8 mouse cellular contexts compared by ENCODE assay signal in genomic region chr19:47089718-47090525, GRCm38 (mm10). TPM values are rescaled to one million over a fixed set of nuclear protein-coding genes. Genes with fewer than 3 reads are reported as not detected.
DNase-seq lines count a peak whose midpoint lies in the region; ATAC-seq lines count a peak whose summit lies in the region.

No protein-coding gene starts in this region.

- H3K27ac ChIP-seq in embryonic facial prominence, embryonic 14.5 days (replicated peaks; ENCODE audit: low read depth, low read length) = peak overlapping the region; percentile 88
- peak overlapping the region; percentile 83 for H3K27ac ChIP-seq in intestine, embryonic 15.5 days

- H3K9me3 ChIP-seq in embryonic facial prominence, embryonic 14.5 days (ENCODE audit: control insufficient read depth, low read length) = no peaks in the 10 kb centered on the region
- no peaks in the 10 kb centered on the region for H3K9me3 ChIP-seq in intestine, embryonic 15.5 days

- peak overlapping the region; percentile 93 for H3K4me2 ChIP-seq in embryonic facial prominence, embryonic 14.5 days (ENCODE audit: low read depth, low read length)
- peak overlapping the region; percentile 67 for H3K4me2 ChIP-seq in intestine, embryonic 15.5 days (replicated peaks)

- H3K27me3 ChIP-seq in embryonic facial prominence, embryonic 14.5 days (replicated peaks; ENCODE audit: control insufficient read depth, insufficient read depth, low read length) = no peaks in the 10 kb centered on the region
- H3K27me3 ChIP-seq in intestine, embryonic 15.5 days (replicated peaks) = no peaks in the 10 kb centered on the region

- H3K9ac ChIP-seq in embryonic facial prominence, embryonic 14.5 days (ENCODE audit: low read depth, low read length) = peak overlapping the region; percentile 98
- peak overlapping the region; percentile 98 for H3K9ac ChIP-seq in intestine, embryonic 15.5 days

- peak overlapping the region; percentile 90 for H3K4me3 ChIP-seq in embryonic facial prominence, embryonic 14.5 days (ENCODE audit: low read depth, low read length)
- H3K4me3 ChIP-seq in intestine, embryonic 15.5 days (replicated peaks) = peak overlapping the region; percentile 89

- peak; percentile 20 for DNase-seq in embryo, embryonic 10 days (ENCODE audit: low spot score)
- DNase-seq in embryo, embryonic 9.5 days (ENCODE audit: extremely low spot score) = no peak
- DNase-seq in spleen, adult 12 weeks (ENCODE audit: low spot score) = peak; percentile 7
- DNase-seq in spleen, adult 18-20 months = no peak
- no peak for DNase-seq in embryonic facial prominence, embryonic 14.5 days (ENCODE audit: low spot score)
- no peak for DNase-seq in retina, postnatal 1 day

- H3K36me3 ChIP-seq in embryonic facial prominence, embryonic 14.5 days (ENCODE audit: control insufficient read depth, insufficient read depth, low read length) = peaks cover 40% of the 10 kb centered on the region
- H3K36me3 ChIP-seq in intestine, embryonic 15.5 days = peaks cover 3% of the 10 kb centered on the region

- peaks cover 12% of the 10 kb centered on the region for H3K4me1 ChIP-seq in embryonic facial prominence, embryonic 14.5 days (ENCODE audit: control insufficient read depth, insufficient read depth, low read length)
- H3K4me1 ChIP-seq in intestine, embryonic 15.5 days (replicated peaks) = peaks cover 11% of the 10 kb centered on the region; the same call in 1 of the 2 replicates

- peak; percentile 71 for ATAC-seq in embryonic facial prominence, embryonic 14.5 days (ENCODE audit: low read depth)
- peak; percentile 81 for ATAC-seq in intestine, embryonic 15.5 days
- ATAC-seq in megakaryocyte, adult 5-6 weeks (ENCODE audit: poor library complexity, severe bottlenecking) = peak; percentile 54

- WGBS in embryonic facial prominence, embryonic 14.5 days = 2% methylated on average over 35 of the region's 36 CpGs
- WGBS in intestine, embryonic 15.5 days = under 1% methylated on average over 36 of the region's 36 CpGs

RNA-seq across cellular contexts. Expression of gene Usmg5, which starts 0.5 kb away (rescaled TPM):
- 1,191 and 1,453 TPM in 2 replicates for polyA plus RNA-seq in embryonic facial prominence, embryonic 14.5 days (2014; fragmentation: Nextera tagmentation; extraction: Ambion mirVana)
- 1,509 and 1,736 TPM in 2 replicates for polyA plus RNA-seq in intestine, embryonic 15.5 days (2015; fragmentation: Nextera tagmentation; extraction: Ambion mirVana)
- 390 and 438 TPM in 2 replicates for total RNA-seq in megakaryocyte, adult 5-6 weeks (2015)
- total RNA-seq in megakaryocyte, adult 5-6 weeks (2017) = 335 and 456 TPM in 2 replicates

RNA-seq across cellular contexts. Expression of gene Pdcd11, which starts 0.6 kb away (rescaled TPM):
- 9.2 and 10.1 TPM in 2 replicates for polyA plus RNA-seq in embryonic facial prominence, embryonic 14.5 days (2014; fragmentation: Nextera tagmentation; extraction: Ambion mirVana)
- polyA plus RNA-seq in intestine, embryonic 15.5 days (2015; fragmentation: Nextera tagmentation; extraction: Ambion mirVana) = 9.2 and 9.3 TPM in 2 replicates
- total RNA-seq in megakaryocyte, adult 5-6 weeks (2015) = 3.2 and 3.4 TPM in 2 replicates
- total RNA-seq in megakaryocyte, adult 5-6 weeks (2017) = 7.7 and 8.0 TPM in 2 replicates

RNA-seq across cellular contexts. Expression of gene Taf5, which starts 22.4 kb away (rescaled TPM):
- polyA plus RNA-seq in embryonic facial prominence, embryonic 14.5 days (2014; fragmentation: Nextera tagmentation; extraction: Ambion mirVana) = 6.6 and 7.7 TPM in 2 replicates
- polyA plus RNA-seq in intestine, embryonic 15.5 days (2015; fragmentation: Nextera tagmentation; extraction: Ambion mirVana) = 5.0 and 5.5 TPM in 2 replicates
- total RNA-seq in megakaryocyte, adult 5-6 weeks (2015) = 13.8 and 14.6 TPM in 2 replicates
- total RNA-seq in megakaryocyte, adult 5-6 weeks (2017) = 19.2 and 20.7 TPM in 2 replicates

RNA-seq across cellular contexts. Expression of gene Pcgf6, which starts 39.2 kb away (rescaled TPM):
- 13.9 and 17.8 TPM in 2 replicates for polyA plus RNA-seq in embryonic facial prominence, embryonic 14.5 days (2014; fragmentation: Nextera tagmentation; extraction: Ambion mirVana)
- 18.9 and 19.5 TPM in 2 replicates for polyA plus RNA-seq in intestine, embryonic 15.5 days (2015; fragmentation: Nextera tagmentation; extraction: Ambion mirVana)
- total RNA-seq in megakaryocyte, adult 5-6 weeks (2015) = 5.4 and 7.0 TPM in 2 replicates
- total RNA-seq in megakaryocyte, adult 5-6 weeks (2017) = 0.81 and 1.4 TPM in 2 replicates

RNA-seq across cellular contexts. Expression of gene Calhm2, which starts 48.2 kb away (rescaled TPM):
- 4.3 and 4.9 TPM in 2 replicates for polyA plus RNA-seq in embryonic facial prominence, embryonic 14.5 days (2014; fragmentation: Nextera tagmentation; extraction: Ambion mirVana)
- polyA plus RNA-seq in intestine, embryonic 15.5 days (2015; fragmentation: Nextera tagmentation; extraction: Ambion mirVana) = 5.8 and 6.1 TPM in 2 replicates
- 22.8 and 24.6 TPM in 2 replicates for total RNA-seq in megakaryocyte, adult 5-6 weeks (2015)
- total RNA-seq in megakaryocyte, adult 5-6 weeks (2017) = 42.8 and 45.7 TPM in 2 replicates

Comparison
In these comparisons a context has a peak if more than half of its experiments do, and no peak if none do; other contexts are left out.
1. DNase-seq: peak in embryo, embryonic 10 days (single experiment) and spleen, adult 12 weeks (single experiment); none in embryo, embryonic 9.5 days (single experiment), spleen, adult 18-20 months (0 of 2), embryonic facial prominence, embryonic 14.5 days (single experiment) and retina, postnatal 1 day (single experiment).
2. Peak in every context shown above with its lines, with median percentiles within 50 percentile points of each other: ATAC-seq.